22 mouse cellular contexts compared by ENCODE assay signal in the genomic region with DNA sequence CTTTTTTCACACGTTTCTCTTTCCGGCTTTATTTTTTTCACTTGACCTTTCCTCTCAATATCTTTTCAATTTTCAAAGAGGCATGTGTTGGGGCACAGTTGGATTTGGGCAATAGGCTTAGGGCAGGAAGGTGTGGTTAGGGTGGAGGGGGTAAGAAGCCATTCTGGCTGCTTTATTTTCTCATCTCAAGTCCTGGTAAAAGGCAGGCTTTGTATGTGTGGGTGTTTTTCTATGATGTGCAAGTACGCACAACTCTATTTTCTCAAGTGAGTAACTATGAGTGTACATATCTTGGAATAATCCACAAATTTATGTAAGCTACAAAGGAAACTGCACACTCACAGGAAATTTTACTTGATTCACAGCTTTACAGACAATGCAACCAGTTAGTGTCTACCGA.
DNase-seq lines count a peak whose midpoint lies in the region; ATAC-seq and TF ChIP-seq lines count a peak whose summit lies in the region.
"Had no signal": no experiment of that assay in that cellular context is flagged by ENCODE, and none has a peak within 500 bp of the region (broad histone marks: within the 10 kb centered on the region; RNA-seq: fewer than 3 reads in every experiment).

No protein-coding gene starts in this region.

- TF ChIP-seq CTCF in left cerebral cortex, adult 2 months (IDR thresholded peaks at IDR 0.05): no peak

- peak; percentile 46 for DNase-seq in 3134 (ENCODE audit: extremely low read depth, insufficient read length, low spot score)
- peak; percentile 7 for DNase-seq in CD4-positive, CD25-positive, alpha-beta regulatory T cell, adult 2 months (ENCODE audit: low read depth, low spot score)
- peak; percentile 35 for DNase-seq in adipocyte (ENCODE audit: low spot score)
- DNase-seq in left cerebral cortex, adult 2 months (ENCODE audit: extremely low spot score in 1 of 2, low spot score in 2 of 2): no peak
- DNase-seq in c-Kit-positive CD71-positive TER-119-positive erythroid progenitor cells, embryonic 14.5 days (ENCODE audit: low spot score): no peak
- no peak for DNase-seq in urinary bladder, adult 2 months (ENCODE audit: low spot score)
- no peak for DNase-seq in gastrocnemius, adult 8-10 months (ENCODE audit: low spot score in 2 of 2)
- DNase-seq: adrenal gland, postnatal 14 days; cerebellum, adult 11 months; cerebellum, adult 8-10 months; cerebellum, postnatal 14 days; gastrocnemius, adult 2 months; gastrocnemius, postnatal 36 days; heart, adult 11 months; heart, postnatal 36 days; kidney, adult 11 months had no signal

- H3K4me3 ChIP-seq in left cerebral cortex, adult 2 months: no peak overlapping the region
- H3K4me3 ChIP-seq: embryonic facial prominence, embryonic 12.5 days; forebrain, embryonic 12.5 days; gastrocnemius, adult 2 months; heart, embryonic 13.5 days; hindbrain, embryonic 15.5 days had no signal

- ATAC-seq in inflammation-experienced regulatory T-cells, adult 6 months: peak; percentile 43
- ATAC-seq: forebrain, embryonic 16.5 days had no signal

- intact Hi-C loops in left cerebral cortex, adult 2 months (cut with DNase I): loop anchor here (5.0 kb wide), 1 partner anchor 64 kb away; no protein-coding TSS in a partner anchor

- no peak overlapping the region for H3K27ac ChIP-seq in left cerebral cortex, adult 2 months
- H3K27ac ChIP-seq: embryonic facial prominence, embryonic 12.5 days; forebrain, embryonic 12.5 days; gastrocnemius, adult 2 months; heart, embryonic 13.5 days; hindbrain, embryonic 15.5 days had no signal

Comparison
In these comparisons a context has a peak if more than half of its experiments do, and no peak if none do; other contexts are left out.
1. DNase-seq: peak in 3134 (single experiment), CD4-positive, CD25-positive, alpha-beta regulatory T cell, adult 2 months (single experiment) and adipocyte (single experiment); none in left cerebral cortex, adult 2 months (0 of 2), c-Kit-positive CD71-positive TER-119-positive erythroid progenitor cells, embryonic 14.5 days (single experiment), urinary bladder, adult 2 months (single experiment) and gastrocnemius, adult 8-10 months (0 of 2).